Mouse (Mus musculus) thymus, adult 2 months (tissue): ENCODE measurements around the gene Eif1.

Source experiments
- CTCF ChIP-seq: fragments of 200-500 bp; IDR thresholded peaks from 2 replicates; pipeline ENCODE4 v1.5.1; 2012; ENCODE audit warnings: mild to moderate bottlenecking, control low read depth, low read length, moderate library complexity, borderline replicate concordance; ENCODE audit not compliant: control insufficient read depth, poor library complexity, insufficient read depth; ENCODE audit errors: extremely low read depth
- POLR2A ChIP-seq: fragments of 200-500 bp; IDR thresholded peaks from 2 replicates; pipeline ENCODE4 v1.6.1; 2012; ENCODE audit warnings: mild to moderate bottlenecking, low read length, control low read depth, moderate library complexity; ENCODE audit not compliant: control insufficient read depth, poor library complexity, insufficient read depth; ENCODE audit errors: extremely low read depth

- no peak for TF ChIP-seq POLR2A
- no peak for TF ChIP-seq CTCF
These were observed 32.7 kb upstream of the Eif1 start for GRCm38 (mm10) chr11:100287024-100287423.
